Mouse (Mus musculus): ENCODE measurements around the gene Smurf1. TPM values are rescaled to one million over a fixed set of nuclear protein-coding genes. Genes with fewer than 3 reads are reported as not detected.

The Smurf1 gene
- total and polyA plus RNA-seq, 3 experiments = 3.1 to 7.2 (median 4.3) TPM

GRCm38 (mm10) chr5:144948422-144948821, 17.2 kb downstream of the Smurf1 start:
- TF ChIP-seq PAX5 (IDR thresholded peaks at IDR 0.05; ENCODE audit: low read length) = no peak
- no peak for TF ChIP-seq KAT2A (IDR thresholded peaks at IDR 0.05; ENCODE audit: insufficient replicate concordance, low read length)
- TF ChIP-seq USF2 (conservative IDR thresholded peaks at IDR 0.05; ENCODE audit: low read depth, low read length) = no peak
- no peak for TF ChIP-seq JUND (conservative IDR thresholded peaks at IDR 0.05; ENCODE audit: low read depth, low read length)
- TF ChIP-seq ZC3H11A (IDR thresholded peaks at IDR 0.05; ENCODE audit: low read depth, low read length) = no peak
- TF ChIP-seq NRF1 (IDR thresholded peaks at IDR 0.05; ENCODE audit: low read depth, low read length) = no peak
- TF ChIP-seq HCFC1 (IDR thresholded peaks at IDR 0.05; ENCODE audit: low read depth, low read length) = no peak
- TF ChIP-seq EP300 (IDR thresholded peaks at IDR 0.05; ENCODE audit: low read length) = no peak
- TF ChIP-seq CTCF (conservative IDR thresholded peaks at IDR 0.05 in 1 of 2, IDR thresholded peaks at IDR 0.05 in 1 of 2; ENCODE audit: low read depth in 2 of 2, low read length in 2 of 2) = no peak
- no peak for TF ChIP-seq MXI1 (IDR thresholded peaks at IDR 0.05; ENCODE audit: low read depth, low read length)
- no peak for TF ChIP-seq ZKSCAN1 (IDR thresholded peaks at IDR 0.05; ENCODE audit: borderline replicate concordance, low read depth, low read length)
- TF ChIP-seq ZMIZ1 (IDR thresholded peaks at IDR 0.05; ENCODE audit: low read depth, low read length) = no peak
- TF ChIP-seq RAD21 (IDR thresholded peaks at IDR 0.05; ENCODE audit: low read depth, low read length) = no peak
- no peak for TF ChIP-seq MAZ (IDR thresholded peaks at IDR 0.05; ENCODE audit: low read depth, low read length)
- TF ChIP-seq GABPA (IDR thresholded peaks at IDR 0.05; ENCODE audit: insufficient replicate concordance, low read depth, low read length) = no peak
- TF ChIP-seq BHLHE40 (IDR thresholded peaks at IDR 0.05; ENCODE audit: low read depth, low read length) = no peak
- H3K36me3 ChIP-seq (replicated peaks in 1 of 2; ENCODE audit: control insufficient read depth in 1 of 2, insufficient read depth in 1 of 2, low read length in 1 of 2) = peaks cover 0 to 4% of the 10 kb centered on the region in 2 experiments
- no peaks in the 10 kb centered on the region for H3K27me3 ChIP-seq (replicated peaks)
- H3K4me3 ChIP-seq (replicated peaks in 1 of 3; ENCODE audit: low read depth in 2 of 3, low read length in 2 of 3, poor library complexity in 1 of 3) = no peak overlapping the region
- H3K79me2 ChIP-seq (replicated peaks; ENCODE audit: control insufficient read depth, extremely low read depth, insufficient read depth, poor library complexity, severe bottlenecking) = no peaks in the 10 kb centered on the region; the same call in 1 of the 2 replicates
- no peak overlapping the region for H3K9ac ChIP-seq (ENCODE audit: insufficient read depth, low read depth)
- H3K4me1 ChIP-seq (ENCODE audit: control insufficient read depth in 1 of 2, insufficient read depth in 2 of 2) = no peaks in the 10 kb centered on the region
- H3K9me3 ChIP-seq (replicated peaks; ENCODE audit: low read length) = no peaks in the 10 kb centered on the region
- H3K4me2 ChIP-seq (ENCODE audit: insufficient read depth, low read depth, poor library complexity, severe bottlenecking) = no peak overlapping the region
- in situ Hi-C loops (cut with MboI; ENCODE audit: low pct_ligation_motif_present, low pct_unique_long_range_greater_than_20kb, low sequenced_read_pairs) = no loop called here
- dilution Hi-C loops (cut with MboI; ENCODE audit: extremely low pct_ligation_motif_present, extremely low pct_unique_long_range_greater_than_20kb, low sequenced_read_pairs) = no loop called here
- H3K27ac ChIP-seq (ENCODE audit: insufficient read depth, low read depth) = no peak overlapping the region
- DNase-seq (ENCODE audit: extremely low read depth) = no peak

- Histone ChIP-seq H3K4me1 (ENCODE audit: control insufficient read depth in 1 of 2, insufficient read depth in 2 of 2) (no peaks in the 10 kb centered on the region), H3K36me3 (replicated peaks in 1 of 2; ENCODE audit: control insufficient read depth in 1 of 2, insufficient read depth in 1 of 2, low read length in 1 of 2) (peaks cover 0 to 5% of the 10 kb centered on the region in 2 experiments)
- TF ChIP-seq KAT2A (IDR thresholded peaks at IDR 0.05; ENCODE audit: insufficient replicate concordance, low read length) (no peak), MXI1 (IDR thresholded peaks at IDR 0.05; ENCODE audit: low read depth, low read length) (no peak), ETS1 (conservative IDR thresholded peaks at IDR 0.05; ENCODE audit: low read depth, low read length) (no peak), E2F4 (IDR thresholded peaks at IDR 0.05; ENCODE audit: insufficient replicate concordance, low read depth, low read length) (no peak), SMC3 (IDR thresholded peaks at IDR 0.05; ENCODE audit: low read depth, low read length) (no peak), USF2 (conservative IDR thresholded peaks at IDR 0.05; ENCODE audit: low read depth, low read length) (no peak), UBTF (IDR thresholded peaks at IDR 0.05; ENCODE audit: low read depth, low read length) (no peak), HCFC1 (IDR thresholded peaks at IDR 0.05; ENCODE audit: low read depth, low read length) (no peak), EP300 (IDR thresholded peaks at IDR 0.05; ENCODE audit: low read length) (no peak), JUND (conservative IDR thresholded peaks at IDR 0.05; ENCODE audit: low read depth, low read length) (no peak), MAX (IDR thresholded peaks at IDR 0.05; ENCODE audit: low read length) (no peak), MYC (IDR thresholded peaks at IDR 0.05; ENCODE audit: low read depth, low read length) (no peak), MAFK (IDR thresholded peaks at IDR 0.05; ENCODE audit: insufficient replicate concordance, low read length) (no peak), POLR2A (IDR thresholded peaks at IDR 0.05; ENCODE audit: low read depth, low read length) (no peak), CHD2 (IDR thresholded peaks at IDR 0.05; ENCODE audit: low read length) (no peak), ZKSCAN1 (IDR thresholded peaks at IDR 0.05; ENCODE audit: borderline replicate concordance, low read depth, low read length) (no peak)
These were observed 17.6 kb downstream of the Smurf1 start for GRCm38 (mm10) chr5:144948002-144948401.

More at GRCm38 (mm10) chr5:144948002-144948401, 17.6 kb downstream of the Smurf1 start:
- Histone ChIP-seq H3K27me3 (replicated peaks) (no peaks in the 10 kb centered on the region), H3K4me3 (replicated peaks in 1 of 3; ENCODE audit: low read depth in 2 of 3, low read length in 2 of 3, poor library complexity in 1 of 3) (no peak overlapping the region), H3K4me2 (ENCODE audit: insufficient read depth, low read depth, poor library complexity, severe bottlenecking) (no peak overlapping the region), H3K79me2 (replicated peaks; ENCODE audit: control insufficient read depth, extremely low read depth, insufficient read depth, poor library complexity, severe bottlenecking) (no peaks in the 10 kb centered on the region; the same call in 1 of the 2 replicates), H3K9ac (ENCODE audit: insufficient read depth, low read depth) (no peak overlapping the region), H3K9me3 (replicated peaks; ENCODE audit: low read length) (no peaks in the 10 kb centered on the region), H3K27ac (ENCODE audit: insufficient read depth, low read depth) (no peak overlapping the region)
- DNase-seq (ENCODE audit: extremely low read depth) = no peak
- in situ Hi-C loops (cut with MboI; ENCODE audit: low pct_ligation_motif_present, low pct_unique_long_range_greater_than_20kb, low sequenced_read_pairs) (no loop called here), dilution Hi-C loops (cut with MboI; ENCODE audit: extremely low pct_ligation_motif_present, extremely low pct_unique_long_range_greater_than_20kb, low sequenced_read_pairs) (no loop called here)

Measured in CH12.LX (cell line).